Mouse (Mus musculus) MEL (cell line): Measurements from ENCODE around the gene Mex3a. TPM values are rescaled to one million over a fixed set of nuclear protein-coding genes. Genes with fewer than 3 reads are reported as not detected.

Experiments
- DNase-seq: peaks from one replicate; pipeline ENCODE4 v3.0.0; 2011; ENCODE audit warnings: low read depth, low spot score
- H3K27ac ChIP-seq: 2 replicates; pipeline ENCODE4 v1.5.1; 2012; ENCODE audit warnings: low read depth, mild to moderate bottlenecking, control low read depth, low read length, moderate library complexity; ENCODE audit not compliant: control insufficient read depth
- H3K27me3 ChIP-seq, 2 experiments: fragments of 150-350 bp in 1 of 2; sonication (generic) in 1 of 2; 2 replicates each; pipeline ENCODE4 v1.6.1; 2012; ENCODE audit warnings: low read length in 2 of 2, mild to moderate bottlenecking in 2 of 2, improper control_type of control experiment in 1 of 2, moderate library complexity in 1 of 2; ENCODE audit not compliant: insufficient read depth in 2 of 2, control insufficient read depth in 1 of 2
- H3K36me3 ChIP-seq, 2 experiments: 2 replicates each; pipeline ENCODE4 v1.6.1; 2012 to 2014; ENCODE audit warnings: low read length in 2 of 2, improper control_type of control experiment in 1 of 2, inconsistent platforms in 1 of 2, mild to moderate bottlenecking in 1 of 2; ENCODE audit not compliant: insufficient read depth in 2 of 2, control insufficient read depth in 1 of 2
- H3K4me1 ChIP-seq, 2 experiments: fragments of 150-350 bp in 1 of 2; sonication (generic) in 1 of 2; 2 replicates each; pipeline ENCODE4 v1.6.1; 2012; ENCODE audit warnings: low read length in 2 of 2, improper control_type of control experiment in 1 of 2, mild to moderate bottlenecking in 1 of 2; ENCODE audit not compliant: insufficient read depth in 2 of 2, control insufficient read depth in 1 of 2
- H3K4me3 ChIP-seq, 2 experiments: fragments of 150-350 bp in 1 of 2; sonication (generic) in 1 of 2; 2 replicates each; pipeline ENCODE4 v1.5.1; 2012; ENCODE audit warnings: low read depth in 2 of 2, low read length in 2 of 2, mild to moderate bottlenecking in 2 of 2, moderate library complexity in 2 of 2, control low read depth in 1 of 2, improper control_type of control experiment in 1 of 2; ENCODE audit not compliant: control insufficient read depth in 1 of 2, insufficient read depth in 1 of 2
- H3K79me2 ChIP-seq: 2 replicates; pipeline ENCODE4 v1.6.1; 2012; ENCODE audit warnings: mild to moderate bottlenecking, low read length, moderate library complexity; ENCODE audit not compliant: control insufficient read depth, poor library complexity, insufficient read depth
- H3K9ac ChIP-seq: 2 replicates; pipeline ENCODE4 v1.6.1; 2012; ENCODE audit warnings: low read depth, mild to moderate bottlenecking, control low read depth, low read length, moderate library complexity; ENCODE audit not compliant: control insufficient read depth, poor library complexity, severe bottlenecking
- H3K9me3 ChIP-seq: fragments of 150-350 bp; sonication (generic); replicated peaks from 2 replicates; pipeline ENCODE4 v1.6.1; 2012; ENCODE audit warnings: mild to moderate bottlenecking, low read length, improper control_type of control experiment, moderate library complexity; ENCODE audit not compliant: insufficient read depth
- CHD2 ChIP-seq: IDR thresholded peaks from 2 replicates; pipeline ENCODE4 v1.6.1; 2011; ENCODE audit warnings: low read length, improper control_type of control experiment
- ELF1 ChIP-seq: IDR thresholded peaks from 2 replicates; pipeline ENCODE4 v1.6.1; 2014; ENCODE audit warnings: low read depth, mild to moderate bottlenecking, inconsistent platforms, low read length, improper control_type of control experiment, moderate library complexity
- GATA1 ChIP-seq: IDR thresholded peaks from 2 replicates; pipeline ENCODE4 v1.6.1; 2011; ENCODE audit warnings: low read depth, low read length, improper control_type of control experiment
- MAFK ChIP-seq: IDR thresholded peaks from 2 replicates; pipeline ENCODE4 v1.6.1; 2011; ENCODE audit warnings: low read depth, mild to moderate bottlenecking, low read length, improper control_type of control experiment, borderline replicate concordance
- MAX ChIP-seq: IDR thresholded peaks from 2 replicates; pipeline ENCODE4 v1.6.1; 2011; ENCODE audit warnings: low read length, improper control_type of control experiment
- MXI1 ChIP-seq: IDR thresholded peaks from 2 replicates; pipeline ENCODE4 v1.6.1; 2011; ENCODE audit warnings: mild to moderate bottlenecking, low read depth, low read length, improper control_type of control experiment
- MYC ChIP-seq: IDR thresholded peaks from 2 replicates; pipeline ENCODE4 v1.6.1; 2011; ENCODE audit warnings: low read depth, mild to moderate bottlenecking, low read length, improper control_type of control experiment, moderate library complexity
- NRF1 ChIP-seq: IDR thresholded peaks from 2 replicates; pipeline ENCODE4 v1.6.1; 2014; ENCODE audit warnings: low read depth, mild to moderate bottlenecking, inconsistent platforms, low read length, improper control_type of control experiment, moderate library complexity; ENCODE audit not compliant: poor library complexity, insufficient read depth, severe bottlenecking
- POLR2A ChIP-seq, 2 experiments: IDR thresholded peaks; 2 replicates each; pipeline ENCODE4 v1.6.1; 2011 to 2012; ENCODE audit warnings: low read length in 2 of 2, mild to moderate bottlenecking in 2 of 2, control low read depth in 1 of 2, improper control_type of control experiment in 1 of 2, low read depth in 1 of 2, moderate library complexity in 1 of 2; ENCODE audit not compliant: control insufficient read depth in 1 of 2, insufficient read depth in 1 of 2, poor library complexity in 1 of 2
- SIN3A ChIP-seq: IDR thresholded peaks from 2 replicates; pipeline ENCODE4 v1.6.1; 2012; ENCODE audit warnings: low read length, improper control_type of control experiment, inconsistent platforms
- SMC3 ChIP-seq: IDR thresholded peaks from 2 replicates; pipeline ENCODE4 v1.6.1; 2011; ENCODE audit warnings: low read depth, low read length, improper control_type of control experiment
- TAL1 ChIP-seq: IDR thresholded peaks from 2 replicates; pipeline ENCODE4 v1.6.1; 2012; ENCODE audit warnings: mild to moderate bottlenecking, inconsistent platforms, low read length, moderate library complexity, mixed read lengths
- TCF12 ChIP-seq: IDR thresholded peaks from 2 replicates; pipeline ENCODE4 v1.6.1; 2014; ENCODE audit warnings: low read depth, mild to moderate bottlenecking, inconsistent platforms, low read length, improper control_type of control experiment, moderate library complexity
- UBTF ChIP-seq: IDR thresholded peaks from 2 replicates; pipeline ENCODE4 v1.6.1; 2012; ENCODE audit warnings: low read depth, mild to moderate bottlenecking, inconsistent platforms, low read length, improper control_type of control experiment, moderate library complexity, borderline replicate concordance; ENCODE audit not compliant: insufficient read depth
- USF1 ChIP-seq: IDR thresholded peaks from 2 replicates; pipeline ENCODE4 v1.6.1; 2014; ENCODE audit warnings: low read depth, mild to moderate bottlenecking, inconsistent platforms, low read length, improper control_type of control experiment, moderate library complexity
- USF2 ChIP-seq, 2 experiments: IDR thresholded peaks; 2 replicates each; pipeline ENCODE4 v1.6.1; 2011 to 2012; ENCODE audit warnings: improper control_type of control experiment in 2 of 2, low read length in 2 of 2, borderline replicate concordance in 1 of 2, inconsistent platforms in 1 of 2, low read depth in 1 of 2, mild to moderate bottlenecking in 1 of 2; ENCODE audit not compliant: insufficient read depth in 1 of 2
- ZC3H11A ChIP-seq: IDR thresholded peaks from 2 replicates; pipeline ENCODE4 v1.6.1; 2012; ENCODE audit warnings: low read depth, mild to moderate bottlenecking, inconsistent platforms, low read length, improper control_type of control experiment
- ZKSCAN1 ChIP-seq: IDR thresholded peaks from 2 replicates; pipeline ENCODE4 v1.6.1; 2012; ENCODE audit warnings: low read depth, mild to moderate bottlenecking, inconsistent platforms, low read length, improper control_type of control experiment, moderate library complexity
- polyA plus RNA-seq, 2 experiments: library from polyadenylated mRNA; stranded (reverse) in 1 of 2; unstranded in 1 of 2; fragments of >175 nt in 1 of 2; fragments of >200 nt in 1 of 2; gene quantifications; 2 replicates each; pipeline versions ENCODE4 v1.2.1 to v1.2.4; 2012; ENCODE audit warnings: low replicate concordance in 2 of 2, low read depth in 1 of 2; ENCODE audit not compliant: insufficient read length in 2 of 2, insufficient read depth in 1 of 2, missing spikeins in 1 of 2
- total RNA-seq: library from RNA; depleted of rRNA; stranded (reverse); fragments of 300-350 nt; gene quantifications from 2 replicates; pipeline ENCODE4 v1.2.3, GENCODE M21; 2012

Gene Mex3a
- total and polyA plus RNA-seq, 3 experiments: 5.5 to 10.1 TPM; not detected in 1

GRCm38 (mm10) chr3:88494836-88495628, 37.2 kb upstream of the Mex3a start (continued):
- TF ChIP-seq NRF1: no peak
- TF ChIP-seq MAFK: no peak
- peak; percentile 98 for TF ChIP-seq GATA1
- TF ChIP-seq USF2 (IDR thresholded peaks at IDR 0.05; ENCODE audit: borderline replicate concordance in 1 of 2, insufficient read depth in 1 of 2, low read depth in 1 of 2, low read length in 2 of 2): no peak

- DNase-seq: no peak
- Histone ChIP-seq H3K4me3 (no peak overlapping the region), H3K27ac (peak overlapping the region; percentile 84), H3K9ac (peak overlapping the region; percentile 31), H3K27me3 (no peaks in the 10 kb centered on the region), H3K36me3 (peaks cover 2 to 60% of the 10 kb centered on the region in 2 experiments; a peak in 3 of 4 replicates), H3K9me3 (no peaks in the 10 kb centered on the region), H3K4me1 (peaks cover 31 to 53% of the 10 kb centered on the region in 2 experiments), H3K79me2 (peaks cover 38% of the 10 kb centered on the region)
- TF ChIP-seq CHD2 (no peak), ELF1 (no peak), POLR2A (IDR thresholded peaks at IDR 0.05; ENCODE audit: control insufficient read depth in 1 of 2, insufficient read depth in 1 of 2, low read depth in 1 of 2, low read length in 2 of 2, poor library complexity in 1 of 2) (no peak), UBTF (no peak), MAFK (no peak), GATA1 (no peak), NRF1 (no peak), USF1 (no peak), MAX (no peak), MYC (no peak), TCF12 (no peak), TAL1 (no peak), ZC3H11A (no peak), SMC3 (no peak), ZKSCAN1 (no peak), USF2 (IDR thresholded peaks at IDR 0.05; ENCODE audit: borderline replicate concordance in 1 of 2, insufficient read depth in 1 of 2, low read depth in 1 of 2, low read length in 2 of 2) (no peak), MXI1 (no peak), SIN3A (no peak)
Measured at GRCm38 (mm10) chr3:88495741-88496415, 36.3 kb upstream of the Mex3a start.
